Mouse (Mus musculus): ENCODE data around the gene Akap12.

DNA sequence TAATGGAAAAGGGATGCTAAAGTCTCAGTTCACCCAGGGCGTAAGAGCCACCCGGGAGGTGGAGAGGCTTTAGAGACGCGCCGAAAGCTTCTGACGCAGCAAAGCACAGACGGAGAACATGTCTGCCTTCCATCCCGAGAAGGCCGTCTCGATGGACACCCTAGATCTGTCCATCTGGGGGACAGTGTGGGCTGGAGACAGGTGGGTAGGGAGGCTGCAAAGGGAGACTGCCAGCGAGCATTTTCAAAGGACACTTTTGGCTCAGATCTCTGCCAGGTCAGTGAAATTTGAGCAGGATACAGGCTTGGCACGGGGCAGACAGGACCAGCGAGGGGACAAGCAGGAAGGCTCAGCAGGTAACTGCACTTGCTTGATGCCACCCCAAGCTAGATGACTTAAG lies 9.9 kb downstream of the Akap12 start:
- no peak for TF ChIP-seq POLR2A (IDR thresholded peaks at IDR 0.05; ENCODE audit: control insufficient read depth, extremely low read depth, insufficient read depth, low read length, poor library complexity)
- no peak for TF ChIP-seq CTCF (IDR thresholded peaks at IDR 0.05; ENCODE audit: borderline replicate concordance, control insufficient read depth, extremely low read depth, insufficient read depth, low read length, poor library complexity)
